Mouse (Mus musculus) liver, embryonic 16.5 days (tissue): Measurements from ENCODE around the gene Ccr6. TPM values are rescaled to one million over a fixed set of nuclear protein-coding genes. Genes with fewer than 3 reads are reported as not detected.
A peak's percentile ranks its signal among the peaks of the same experiment; 100 is the strongest.

Experiments
- ATAC-seq: fragments of 200-750 bp; cut with Nextera tagmentation; 2 replicates; pipeline ENCODE4 v1.8.0; 2017; ENCODE audit warnings: low read depth, mild to moderate bottlenecking, moderate number of reproducible peaks, moderate library complexity
- H3K27ac ChIP-seq: fragments of 300-500 bp; sonication (generic); 2 replicates; pipeline ENCODE4 v1.5.1; 2014; ENCODE audit warnings: mild to moderate bottlenecking, low read length
- H3K27me3 ChIP-seq: fragments of 300-500 bp; sonication (generic); 2 replicates; pipeline ENCODE4 v1.6.1; 2014; ENCODE audit warnings: low read depth, low read length, mixed read lengths; ENCODE audit not compliant: control insufficient read depth, insufficient read depth
- H3K36me3 ChIP-seq: fragments of 300-500 bp; sonication (generic); 2 replicates; pipeline ENCODE4 v1.6.1; 2014; ENCODE audit warnings: mild to moderate bottlenecking; ENCODE audit not compliant: control insufficient read depth, insufficient read depth
- H3K4me1 ChIP-seq: fragments of 300-500 bp; sonication (generic); 2 replicates; pipeline ENCODE4 v1.6.1; 2014; ENCODE audit warnings: low read depth, low read length, mixed read lengths; ENCODE audit not compliant: control insufficient read depth
- H3K4me2 ChIP-seq: fragments of 300-500 bp; sonication (generic); 2 replicates; pipeline ENCODE4 v1.6.1; 2014; ENCODE audit warnings: low read depth, low read length, mixed read lengths
- H3K4me3 ChIP-seq: fragments of 300-500 bp; sonication (generic); 2 replicates; pipeline ENCODE4 v1.5.1; 2014; ENCODE audit warnings: low read depth, mild to moderate bottlenecking, low read length
- H3K9ac ChIP-seq: fragments of 300-500 bp; sonication (generic); 2 replicates; pipeline ENCODE4 v1.6.1; 2014; ENCODE audit warnings: low read depth, low read length
- H3K9me3 ChIP-seq: fragments of 300-500 bp; sonication (generic); replicated peaks from 2 replicates; pipeline ENCODE4 v1.6.1; 2016; ENCODE audit warnings: low read length; ENCODE audit not compliant: control insufficient read depth
- WGBS: fragments of 180-500 bp; shearing (Covaris S2); extraction: QIAGEN DNeasy Blood & Tissue Kit; methylation state at CpG from one replicate; pipeline ENCODE4 v1.1.7; 2014; ENCODE audit not compliant: insufficient replicate concordance; 5-methylcytosine and 5-hydroxymethylcytosine counted together
- polyA plus RNA-seq: library from polyadenylated mRNA; unstranded; fragments of >200 nt; fragmentation: Nextera tagmentation; extraction: Ambion mirVana; gene quantifications from 2 replicates; pipeline ENCODE4 v1.2.1, GENCODE M21; 2015

Gene Ccr6
- polyA plus RNA-seq, 1 experiment from 2014 or later: 0.08 TPM

GRCm38 (mm10) chr17:8283526-8284253 is 47.8 kb downstream of the Ccr6 start:
- no peaks in the 10 kb centered on the region for H3K9me3 ChIP-seq
- WGBS: under 1% methylated on average over 70 of the region's 77 CpGs
- H3K4me3 ChIP-seq: peak overlapping the region; percentile 71
- peak overlapping the region; percentile 78 for H3K9ac ChIP-seq
- peak; percentile 97 for ATAC-seq
- peak overlapping the region; percentile 90 for H3K27ac ChIP-seq
- H3K4me2 ChIP-seq: peak overlapping the region; percentile 95
- H3K4me1 ChIP-seq: peaks cover 23% of the 10 kb centered on the region
- H3K27me3 ChIP-seq: no peaks in the 10 kb centered on the region
- H3K36me3 ChIP-seq: no peaks in the 10 kb centered on the region

- H3K4me2 ChIP-seq: peak overlapping the region; percentile 95
- no peaks in the 10 kb centered on the region; the same call in 1 of the 2 replicates for H3K36me3 ChIP-seq
- H3K4me1 ChIP-seq: peaks cover 23% of the 10 kb centered on the region
- H3K27ac ChIP-seq: peak overlapping the region; percentile 90
- peak; percentile 12 for ATAC-seq
- H3K9me3 ChIP-seq: no peaks in the 10 kb centered on the region
- H3K27me3 ChIP-seq: no peaks in the 10 kb centered on the region
- under 1% methylated on average over 32 of the region's 32 CpGs for WGBS
- peak overlapping the region; percentile 71 for H3K4me3 ChIP-seq
- peak overlapping the region; percentile 78 for H3K9ac ChIP-seq
These were observed 48.4 kb downstream of the Ccr6 start for GRCm38 (mm10) chr17:8284254-8284661.

GRCm38 (mm10) chr17:8285056-8285455 is 49.2 kb downstream of the Ccr6 start:
- 24% methylated on average over 8 of the region's 8 CpGs for WGBS
- H3K4me1 ChIP-seq: peaks cover 23% of the 10 kb centered on the region
- H3K9ac ChIP-seq: peak overlapping the region; percentile 78
- no peaks in the 10 kb centered on the region for H3K9me3 ChIP-seq
- no peak for ATAC-seq
- peak overlapping the region; percentile 71 for H3K4me3 ChIP-seq
- no peaks in the 10 kb centered on the region for H3K27me3 ChIP-seq
- H3K27ac ChIP-seq: peak overlapping the region; percentile 10; the same call in 1 of the 2 replicates
- H3K36me3 ChIP-seq: no peaks in the 10 kb centered on the region; the same call in none of the 2 replicates
- H3K4me2 ChIP-seq: peak overlapping the region; percentile 95

GRCm38 (mm10) chr17:8286987-8287386 is 51.1 kb downstream of the Ccr6 start:
- WGBS: 79% methylated on average over 4 of the region's 4 CpGs
- Histone ChIP-seq H3K4me1 (peaks cover 23% of the 10 kb centered on the region), H3K36me3 (no peaks in the 10 kb centered on the region; the same call in none of the 2 replicates), H3K9ac (no peak overlapping the region), H3K4me3 (no peak overlapping the region), H3K27me3 (no peaks in the 10 kb centered on the region), H3K9me3 (no peaks in the 10 kb centered on the region), H3K27ac (no peak overlapping the region), H3K4me2 (no peak overlapping the region)
- no peak for ATAC-seq

- no peak for ATAC-seq
- Histone ChIP-seq H3K4me2 (no peak overlapping the region), H3K9me3 (no peaks in the 10 kb centered on the region), H3K27me3 (no peaks in the 10 kb centered on the region), H3K9ac (no peak overlapping the region), H3K4me1 (peaks cover 9% of the 10 kb centered on the region), H3K27ac (no peak overlapping the region), H3K4me3 (no peak overlapping the region), H3K36me3 (no peaks in the 10 kb centered on the region; the same call in none of the 2 replicates)
- WGBS: 81% methylated on average over 3 of the region's 3 CpGs
These were observed 54.3 kb downstream of the Ccr6 start for GRCm38 (mm10) chr17:8289993-8290679.

GRCm38 (mm10) chr17:8290736-8291135 is 54.9 kb downstream of the Ccr6 start:
- peaks cover 3% of the 10 kb centered on the region; the same call in 1 of the 2 replicates for H3K4me1 ChIP-seq
- H3K27ac ChIP-seq: no peak overlapping the region
- no peak overlapping the region for H3K4me3 ChIP-seq
- H3K9me3 ChIP-seq: no peaks in the 10 kb centered on the region
- no peaks in the 10 kb centered on the region; the same call in none of the 2 replicates for H3K36me3 ChIP-seq
- H3K27me3 ChIP-seq: no peaks in the 10 kb centered on the region
- no peak for ATAC-seq
- no peak overlapping the region for H3K4me2 ChIP-seq
- H3K9ac ChIP-seq: no peak overlapping the region

- Histone ChIP-seq H3K9ac (no peak overlapping the region), H3K4me2 (no peak overlapping the region), H3K4me3 (no peak overlapping the region), H3K27me3 (no peaks in the 10 kb centered on the region), H3K9me3 (no peaks in the 10 kb centered on the region), H3K4me1 (no peaks in the 10 kb centered on the region), H3K36me3 (no peaks in the 10 kb centered on the region), H3K27ac (no peak overlapping the region)
- ATAC-seq: no peak
These were observed 60.0 kb downstream of the Ccr6 start for GRCm38 (mm10) chr17:8295825-8296224.

- Histone ChIP-seq H3K27me3 (no peaks in the 10 kb centered on the region), H3K36me3 (no peaks in the 10 kb centered on the region), H3K9ac (no peak overlapping the region), H3K9me3 (no peaks in the 10 kb centered on the region), H3K4me2 (no peak overlapping the region), H3K4me3 (no peak overlapping the region), H3K27ac (no peak overlapping the region), H3K4me1 (no peaks in the 10 kb centered on the region)
- WGBS: 61% methylated on average over 9 of the region's 9 CpGs
- ATAC-seq: no peak
These were observed 60.5 kb downstream of the Ccr6 start for GRCm38 (mm10) chr17:8296313-8296844.

GRCm38 (mm10) chr17:8297746-8298145 is 61.9 kb downstream of the Ccr6 start:
- no peak overlapping the region for H3K27ac ChIP-seq
- H3K27me3 ChIP-seq: no peaks in the 10 kb centered on the region
- H3K4me3 ChIP-seq: no peak overlapping the region
- H3K9ac ChIP-seq: no peak overlapping the region
- WGBS: 71% methylated on average over 5 of the region's 5 CpGs
- H3K4me2 ChIP-seq: no peak overlapping the region
- ATAC-seq: no peak
- no peaks in the 10 kb centered on the region for H3K4me1 ChIP-seq
- H3K36me3 ChIP-seq: no peaks in the 10 kb centered on the region
- H3K9me3 ChIP-seq: no peaks in the 10 kb centered on the region
